Mouse (Mus musculus) limb, embryonic 11.5 days (tissue): ENCODE measurements around the gene Shq1. TPM values are rescaled to one million over a fixed set of nuclear protein-coding genes. Genes with fewer than 3 reads are reported as not detected.

Source experiments
- ATAC-seq: fragments of 200-750 bp; cut with Nextera tagmentation; 2 replicates; pipeline ENCODE4 v1.8.0; 2017; ENCODE audit warnings: low read depth; ENCODE audit not compliant: insufficient number of reproducible peaks, low FRiP score, low TSS enrichment
- DNase-seq: peaks from one replicate; pipeline ENCODE4 v3.0.0-alpha.2; 2015; ENCODE audit warnings: low spot score
- H3K27ac ChIP-seq: fragments of 300-500 bp; sonication (generic); replicated peaks from 2 replicates; pipeline ENCODE4 v1.5.1; 2014; ENCODE audit warnings: low read depth, mild to moderate bottlenecking, low read length
- H3K27me3 ChIP-seq: fragments of 300-500 bp; sonication (generic); 2 replicates; pipeline ENCODE4 v1.6.1; 2014; ENCODE audit warnings: mild to moderate bottlenecking, low read length, mixed read lengths; ENCODE audit not compliant: control insufficient read depth, insufficient read depth
- H3K36me3 ChIP-seq: fragments of 300-500 bp; sonication (generic); 2 replicates; pipeline ENCODE4 v1.6.1; 2014; ENCODE audit warnings: mild to moderate bottlenecking, low read length, moderate library complexity, mixed read lengths; ENCODE audit not compliant: control insufficient read depth, insufficient read depth
- H3K4me1 ChIP-seq: fragments of 300-500 bp; sonication (generic); 2 replicates; pipeline ENCODE4 v1.6.1; 2014; ENCODE audit warnings: low read length, mixed read lengths; ENCODE audit not compliant: control insufficient read depth, insufficient read depth
- H3K4me2 ChIP-seq: fragments of 300-500 bp; sonication (generic); 2 replicates; pipeline ENCODE4 v1.6.1; 2014; ENCODE audit warnings: low read depth, mild to moderate bottlenecking, moderate library complexity; ENCODE audit not compliant: severe bottlenecking
- H3K4me3 ChIP-seq: fragments of 300-500 bp; sonication (generic); 2 replicates; pipeline ENCODE4 v1.5.1; 2014; ENCODE audit warnings: low read depth, low read length
- H3K9ac ChIP-seq: fragments of 300-500 bp; sonication (generic); 2 replicates; pipeline ENCODE4 v1.6.1; 2014; ENCODE audit warnings: mild to moderate bottlenecking, low read length
- H3K9me3 ChIP-seq: fragments of 300-500 bp; sonication (generic); 2 replicates; pipeline ENCODE4 v1.6.1; 2016; ENCODE audit warnings: low read length; ENCODE audit not compliant: control insufficient read depth
- WGBS: fragments of 180-500 bp; shearing (Covaris S2); extraction: QIAGEN DNeasy Blood & Tissue Kit; methylation state at CpG from one replicate; pipeline ENCODE4 v1.1.7; 2014; 5-methylcytosine and 5-hydroxymethylcytosine counted together
- polyA plus RNA-seq: library from polyadenylated mRNA; unstranded; fragments of >200 nt; fragmentation: Nextera tagmentation; extraction: Ambion mirVana; gene quantifications from 2 replicates; pipeline ENCODE4 v1.2.1, GENCODE M21; 2014

Shq1 gene
- polyA plus RNA-seq, 1 experiment from 2014 or later: 20.3 TPM

DNA sequence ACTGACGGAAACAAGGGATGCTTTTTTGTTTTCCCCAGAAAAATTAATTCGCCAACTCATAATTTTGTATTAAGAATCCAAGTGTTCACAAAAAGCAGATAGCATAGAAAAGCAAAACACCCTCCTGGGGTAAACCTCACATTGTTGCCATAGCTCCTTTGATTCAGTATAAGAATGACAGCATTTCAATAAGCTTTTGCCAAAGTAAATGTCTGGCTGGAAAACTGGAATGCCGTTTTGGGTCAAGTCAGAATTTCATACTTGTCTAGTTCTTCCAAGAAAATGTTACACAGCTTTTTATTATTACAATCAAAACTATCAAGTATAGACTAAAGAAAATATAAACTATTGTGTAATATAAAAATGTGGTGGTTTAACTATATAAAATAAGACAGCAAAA, 61.7 kb downstream of the Shq1 start:
- no peak overlapping the region for H3K9ac ChIP-seq
- H3K4me1 ChIP-seq: no peaks in the 10 kb centered on the region
- no peaks in the 10 kb centered on the region for H3K36me3 ChIP-seq
- H3K4me3 ChIP-seq: no peak overlapping the region
- ATAC-seq (no peak), DNase-seq (no peak)
- H3K27me3 ChIP-seq: no peaks in the 10 kb centered on the region
- H3K9me3 ChIP-seq: no peaks in the 10 kb centered on the region
- no peak overlapping the region for H3K4me2 ChIP-seq
- H3K27ac ChIP-seq: no peak overlapping the region
- WGBS: 94% methylated on average over 3 of the region's 3 CpGs

- H3K27me3 ChIP-seq: no peaks in the 10 kb centered on the region
- no peak overlapping the region for H3K4me2 ChIP-seq
- H3K27ac ChIP-seq: no peak overlapping the region
- no peak overlapping the region for H3K9ac ChIP-seq
- no peaks in the 10 kb centered on the region for H3K4me1 ChIP-seq
- ATAC-seq: no peak
- H3K36me3 ChIP-seq: 0 out of 2 replicates have a peak, but pooled peaks cover 2% of the 10 kb centered on the region
- WGBS: 90% methylated on average over 3 of the region's 3 CpGs
- no peaks in the 10 kb centered on the region for H3K9me3 ChIP-seq
- no peak for DNase-seq
- no peak overlapping the region for H3K4me3 ChIP-seq
Observed at GRCm38 (mm10) chr6:100608429-100608828, 62.5 kb downstream of the Shq1 start.

GRCm38 (mm10) chr6:100606805-100607204, 64.2 kb downstream of the Shq1 start:
- Histone ChIP-seq H3K9me3 (no peaks in the 10 kb centered on the region), H3K4me2 (no peak overlapping the region), H3K27ac (no peak overlapping the region), H3K27me3 (no peaks in the 10 kb centered on the region), H3K4me3 (no peak overlapping the region), H3K9ac (no peak overlapping the region), H3K4me1 (no peaks in the 10 kb centered on the region), H3K36me3 (0 out of 2 replicates have a peak, but pooled peaks cover 2% of the 10 kb centered on the region)
- 82% methylated on average over 4 of the region's 4 CpGs for WGBS
- ATAC-seq (no peak), DNase-seq (no peak)

- H3K4me1 ChIP-seq: no peaks in the 10 kb centered on the region
- 0 out of 2 replicates have a peak, but pooled peaks cover 2% of the 10 kb centered on the region for H3K36me3 ChIP-seq
- H3K27me3 ChIP-seq: no peaks in the 10 kb centered on the region
- H3K4me2 ChIP-seq: no peak overlapping the region
- ATAC-seq (no peak), DNase-seq (no peak)
- H3K4me3 ChIP-seq: no peak overlapping the region
- 79% methylated on average over 6 of the region's 6 CpGs for WGBS
- H3K9ac ChIP-seq: no peak overlapping the region
- H3K27ac ChIP-seq: no peak overlapping the region
- no peaks in the 10 kb centered on the region for H3K9me3 ChIP-seq
Observed at GRCm38 (mm10) chr6:100603702-100604101, 67.3 kb downstream of the Shq1 start.

DNA sequence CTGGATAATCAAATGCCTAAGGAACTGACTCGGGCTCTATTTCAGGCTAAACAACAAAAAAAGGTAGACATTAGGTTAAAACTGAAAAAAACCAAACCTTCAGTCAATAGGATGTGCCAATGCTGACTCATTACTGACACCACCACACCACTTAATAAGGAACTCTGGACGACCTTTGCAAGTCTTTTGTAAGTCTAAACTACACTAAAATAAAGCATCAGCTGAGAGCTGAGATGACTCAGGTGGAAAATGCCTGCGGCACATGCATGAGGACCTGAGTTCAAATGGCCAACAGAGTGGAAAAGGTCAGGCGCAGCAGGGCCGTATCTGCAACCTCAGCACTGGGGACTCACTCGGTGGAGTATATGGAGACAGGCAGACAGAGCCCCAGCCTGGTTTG, 69.3 kb downstream of the Shq1 start:
- Histone ChIP-seq H3K27me3 (no peaks in the 10 kb centered on the region), H3K9ac (no peak overlapping the region), H3K4me3 (no peak overlapping the region), H3K4me2 (no peak overlapping the region), H3K4me1 (no peaks in the 10 kb centered on the region), H3K36me3 (0 out of 2 replicates have a peak, but pooled peaks cover 2% of the 10 kb centered on the region), H3K27ac (no peak overlapping the region), H3K9me3 (no peaks in the 10 kb centered on the region)
- ATAC-seq (no peak), DNase-seq (no peak)
- WGBS: 89% methylated on average over 6 of the region's 6 CpGs

DNA sequence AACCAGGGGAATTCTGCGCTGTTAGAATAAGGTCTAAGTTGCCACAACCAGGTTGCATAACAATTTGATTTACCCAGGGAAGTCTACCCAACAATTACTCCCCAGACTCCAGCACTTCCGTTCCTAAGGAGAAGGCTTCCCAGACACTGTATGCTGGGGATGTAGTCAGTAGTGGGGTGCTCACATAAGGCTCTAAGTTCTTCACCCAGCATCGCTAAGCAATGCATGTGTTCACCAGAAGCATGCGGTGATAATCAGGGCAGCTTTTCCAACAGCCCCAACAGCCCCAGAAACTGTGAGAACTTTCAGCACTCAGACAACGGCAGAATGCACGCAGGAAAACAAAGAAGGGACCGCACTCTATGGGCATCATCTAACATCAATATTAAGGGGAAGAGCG, 77.1 kb downstream of the Shq1 start:
- Histone ChIP-seq H3K27me3 (no peaks in the 10 kb centered on the region), H3K36me3 (no peaks in the 10 kb centered on the region), H3K9ac (no peak overlapping the region), H3K4me3 (no peak overlapping the region), H3K9me3 (no peaks in the 10 kb centered on the region), H3K4me2 (no peak overlapping the region), H3K27ac (no peak overlapping the region), H3K4me1 (peaks cover 5% of the 10 kb centered on the region; the same call in 1 of the 2 replicates)
- DNase-seq (no peak), ATAC-seq (no peak)
- 59% methylated on average over 8 of the region's 8 CpGs for WGBS

- H3K36me3 ChIP-seq: no peaks in the 10 kb centered on the region
- WGBS: 29% methylated on average over 7 of the region's 7 CpGs
- H3K9me3 ChIP-seq: no peaks in the 10 kb centered on the region
- ATAC-seq: no peak
- peaks cover 5% of the 10 kb centered on the region; the same call in 1 of the 2 replicates for H3K4me1 ChIP-seq
- H3K27me3 ChIP-seq: no peaks in the 10 kb centered on the region
- H3K4me2 ChIP-seq: no peak overlapping the region
- no peak overlapping the region for H3K27ac ChIP-seq
- no peak overlapping the region for H3K9ac ChIP-seq
- DNase-seq: no peak
- H3K4me3 ChIP-seq: no peak overlapping the region
Observed at GRCm38 (mm10) chr6:100592991-100593390, 78.0 kb downstream of the Shq1 start.

DNA sequence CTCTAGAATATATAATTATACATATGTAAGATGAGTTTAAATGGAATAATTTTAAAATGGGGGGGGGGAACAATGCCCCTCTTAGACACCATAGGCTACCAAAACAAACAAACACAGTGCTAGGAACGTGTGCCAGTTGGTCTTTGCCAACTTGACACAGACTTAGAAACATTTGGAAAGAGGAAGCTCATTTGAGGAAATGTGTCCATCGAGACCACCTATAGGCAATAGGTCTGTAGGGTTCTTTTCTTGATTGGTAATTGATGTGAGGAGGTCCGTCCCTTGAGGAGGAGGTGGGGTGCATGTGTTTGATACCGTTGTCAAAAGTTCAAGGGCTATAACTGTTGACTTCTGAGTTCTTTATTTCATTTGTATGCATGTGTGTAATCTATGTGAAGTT, 80.4 kb downstream of the Shq1 start:
- Histone ChIP-seq H3K4me1 (peaks cover 5% of the 10 kb centered on the region; the same call in 1 of the 2 replicates), H3K27ac (no peak overlapping the region), H3K4me3 (no peak overlapping the region), H3K9ac (no peak overlapping the region), H3K36me3 (no peaks in the 10 kb centered on the region), H3K4me2 (no peak overlapping the region), H3K27me3 (no peaks in the 10 kb centered on the region), H3K9me3 (no peaks in the 10 kb centered on the region)
- WGBS: 91% methylated on average over 4 of the region's 4 CpGs
- no peak for ATAC-seq
- no peak for DNase-seq

DNA sequence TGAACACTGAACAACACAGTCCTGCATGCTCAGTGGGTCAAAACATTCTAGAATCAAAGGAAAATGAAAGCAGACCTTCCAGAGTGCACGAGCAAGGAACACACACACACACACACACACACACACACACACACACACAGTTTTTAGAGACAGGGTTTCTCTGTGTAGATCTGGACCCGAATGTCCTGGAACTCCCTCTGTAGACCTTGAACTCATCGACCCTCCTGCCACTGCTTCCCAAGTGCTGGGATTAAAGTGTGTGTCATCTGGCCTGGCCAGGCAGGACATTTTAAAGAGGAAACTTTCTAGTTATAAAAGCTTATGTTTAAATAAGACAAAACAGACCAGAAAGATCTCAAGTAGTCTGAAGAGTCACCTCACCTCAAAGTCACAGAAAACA, 82.1 kb downstream of the Shq1 start:
- H3K27ac ChIP-seq: no peak overlapping the region
- H3K9ac ChIP-seq: no peak overlapping the region
- no peaks in the 10 kb centered on the region for H3K27me3 ChIP-seq
- no peaks in the 10 kb centered on the region for H3K36me3 ChIP-seq
- no peaks in the 10 kb centered on the region for H3K9me3 ChIP-seq
- no peak overlapping the region for H3K4me3 ChIP-seq
- no peak for ATAC-seq
- 95% methylated on average over 3 of the region's 3 CpGs for WGBS
- no peak for DNase-seq
- no peak overlapping the region for H3K4me2 ChIP-seq
- 0 out of 2 replicates have a peak, but pooled peaks cover 1% of the 10 kb centered on the region for H3K4me1 ChIP-seq
